Mouse (Mus musculus): ENCODE measurements around the gene Aanat.
A peak's percentile ranks its signal among the peaks of the same experiment; 100 is the strongest.

- TF ChIP-seq CTCF (IDR thresholded peaks at IDR 0.05; ENCODE audit: control insufficient read depth, insufficient read depth, insufficient replicate concordance, low read depth, low read length) (peak; percentile 52; the same call in 1 of the 2 replicates), POLR2A (IDR thresholded peaks at IDR 0.05; ENCODE audit: control insufficient read depth, low read depth, low read length) (no peak)
Observed at GRCm38 (mm10) chr11:116603339-116603738, 17.1 kb downstream of the Aanat start.

All from testis, adult 2 months (tissue).